Mouse (Mus musculus): ENCODE data around the gene Srsf2. TPM values are rescaled to one million over a fixed set of nuclear protein-coding genes. Genes with fewer than 3 reads are reported as not detected.

The Srsf2 gene
- polyA plus RNA-seq, 1 experiment = 214 TPM

- Histone ChIP-seq H3K27me3 (replicated peaks; ENCODE audit: control insufficient read depth, insufficient read depth, low read length) (no peaks in the 10 kb centered on the region), H3K27ac (ENCODE audit: insufficient read depth, low read depth, low read length) (no peak overlapping the region), H3K36me3 (ENCODE audit: control insufficient read depth, insufficient read depth, low read length) (no peaks in the 10 kb centered on the region), H3K4me3 (ENCODE audit: insufficient read depth, low read depth, low read length) (no peak overlapping the region), H3K4me1 (ENCODE audit: control insufficient read depth, insufficient read depth, low read length) (no peaks in the 10 kb centered on the region)
- TF ChIP-seq CTCF (conservative IDR thresholded peaks at IDR 0.05; ENCODE audit: insufficient read depth, insufficient read length, low read depth, low read length) (no peak), POLR2A (IDR thresholded peaks at IDR 0.05; ENCODE audit: low read depth, low read length) (no peak)
- WGBS = 68% methylated on average over 5 of the region's 5 CpGs
- peak; percentile 38 for DNase-seq
Measured at GRCm38 (mm10) chr11:116801106-116801505, 51.8 kb downstream of the Srsf2 start.

Other genes with a start within 250 kb of the Srsf2 start
- gene Rhbdf2, start 226.1 kb downstream of the Srsf2 start, polyA plus RNA-seq (2012; rRNA removed) = 18.0 and 19.1 TPM in 2 replicates
- gene Prcd, start 199.6 kb downstream of the Srsf2 start, polyA plus RNA-seq (2012; rRNA removed) = 0.44 and 0.52 TPM in 2 replicates
- 16.2 and 21.0 TPM in 2 replicates for gene Cygb, start 198.8 kb downstream of the Srsf2 start, polyA plus RNA-seq (2012; rRNA removed)
- gene St6galnac1, start 77.6 kb downstream of the Srsf2 start, polyA plus RNA-seq (2012; rRNA removed) = 0.69 and 1.1 TPM in 2 replicates
- gene Mxra7, start 25.0 kb downstream of the Srsf2 start, polyA plus RNA-seq (2012; rRNA removed) = 11.3 TPM in 2 replicates
- gene Mettl23, start 9.8 kb downstream of the Srsf2 start, polyA plus RNA-seq (2012; rRNA removed) = 26.8 and 32.8 TPM in 2 replicates
- 19.6 and 20.9 TPM in 2 replicates for gene Jmjd6, start 9.6 kb downstream of the Srsf2 start, polyA plus RNA-seq (2012; rRNA removed)
- 44.9 and 48.5 TPM in 2 replicates for gene Mfsd11, start 654 bp downstream of the Srsf2 start, polyA plus RNA-seq (2012; rRNA removed)
- 0.94 and 1.4 TPM in 2 replicates for gene Mgat5b, start 65.8 kb upstream of the Srsf2 start, polyA plus RNA-seq (2012; rRNA removed)